Mouse (Mus musculus): ENCODE measurements around the gene Hdac1. TPM values are rescaled to one million over a fixed set of nuclear protein-coding genes. Genes with fewer than 3 reads are reported as not detected.
"Not testable (repeated sequence)": the region's sequence is repeated elsewhere in the genome, so short reads cannot be mapped to it uniquely, and the experiment has no call there.

Hdac1 gene
- polyA plus RNA-seq, 1 experiment from 2014 or later = 74.7 TPM

DNA sequence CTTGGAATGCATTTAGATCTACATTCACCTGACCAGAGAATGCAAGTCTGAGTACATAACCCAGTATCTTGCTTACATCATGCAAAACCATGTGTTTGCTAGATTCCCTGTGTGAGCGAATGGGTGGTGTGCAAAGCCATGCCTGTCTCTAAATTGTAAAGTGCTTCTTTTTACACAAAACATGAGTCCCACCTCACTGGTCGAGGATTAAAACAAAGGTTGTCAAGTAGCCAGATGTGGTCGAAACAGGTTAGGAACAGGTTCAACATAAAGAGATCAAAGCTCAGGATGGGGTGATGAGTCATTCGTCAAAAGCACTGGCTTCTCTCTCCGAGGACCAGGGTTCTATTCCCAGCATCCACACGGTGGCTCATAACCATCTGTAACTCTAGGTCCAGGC is 22.6 kb upstream of the Hdac1 start:
- no peak overlapping the region for H3K9ac ChIP-seq (ENCODE audit: low read depth, low read length)
- no peaks in the 10 kb centered on the region for H3K4me1 ChIP-seq (ENCODE audit: control insufficient read depth, insufficient read depth, low read length)
- no peaks in the 10 kb centered on the region for H3K27me3 ChIP-seq (ENCODE audit: control insufficient read depth, insufficient read depth, low read depth, low read length)
- H3K36me3 ChIP-seq (ENCODE audit: control insufficient read depth, insufficient read depth, low read length) = no peaks in the 10 kb centered on the region
- no peak overlapping the region for H3K4me3 ChIP-seq (ENCODE audit: low read depth, low read length)
- no peak overlapping the region for H3K27ac ChIP-seq (ENCODE audit: low read length)
- no peaks in the 10 kb centered on the region for H3K9me3 ChIP-seq (replicated peaks; ENCODE audit: control insufficient read depth, low read length, poor library complexity, severe bottlenecking)
- ATAC-seq = no peak
- WGBS = 87% methylated on average over 6 of the region's 6 CpGs
- H3K4me2 ChIP-seq (ENCODE audit: low read length) = no peak overlapping the region

DNA sequence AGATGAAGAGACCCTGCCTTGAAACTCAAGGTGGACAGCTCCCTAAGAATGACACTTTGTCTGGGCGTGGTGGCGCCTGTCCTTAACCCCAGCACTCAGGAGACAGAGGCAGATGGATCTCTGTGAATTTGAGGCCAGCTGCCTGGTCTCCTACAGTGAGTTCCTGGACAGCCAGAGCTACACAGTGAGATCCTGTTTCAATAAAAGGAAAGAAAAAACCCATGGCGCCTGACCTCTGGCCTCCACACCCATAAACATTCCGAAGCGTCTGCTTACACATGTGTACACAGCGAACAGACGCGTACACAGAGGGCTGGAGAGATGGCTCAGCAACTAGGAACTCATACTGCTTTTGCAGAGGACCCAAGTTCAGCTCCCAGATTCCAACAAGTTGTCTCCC is 21.2 kb upstream of the Hdac1 start:
- Histone ChIP-seq H3K9ac (ENCODE audit: low read depth, low read length) (no peak overlapping the region), H3K4me1 (ENCODE audit: control insufficient read depth, insufficient read depth, low read length) (no peaks in the 10 kb centered on the region), H3K27ac (ENCODE audit: low read length) (no peak overlapping the region), H3K9me3 (replicated peaks; ENCODE audit: control insufficient read depth, low read length, poor library complexity, severe bottlenecking) (no peaks in the 10 kb centered on the region), H3K36me3 (ENCODE audit: control insufficient read depth, insufficient read depth, low read length) (no peaks in the 10 kb centered on the region), H3K4me3 (ENCODE audit: low read depth, low read length) (no peak overlapping the region), H3K27me3 (ENCODE audit: control insufficient read depth, insufficient read depth, low read depth, low read length) (no peaks in the 10 kb centered on the region), H3K4me2 (ENCODE audit: low read length) (no peak overlapping the region)
- 73% methylated on average over 8 of the region's 8 CpGs for WGBS
- ATAC-seq = no peak

DNA sequence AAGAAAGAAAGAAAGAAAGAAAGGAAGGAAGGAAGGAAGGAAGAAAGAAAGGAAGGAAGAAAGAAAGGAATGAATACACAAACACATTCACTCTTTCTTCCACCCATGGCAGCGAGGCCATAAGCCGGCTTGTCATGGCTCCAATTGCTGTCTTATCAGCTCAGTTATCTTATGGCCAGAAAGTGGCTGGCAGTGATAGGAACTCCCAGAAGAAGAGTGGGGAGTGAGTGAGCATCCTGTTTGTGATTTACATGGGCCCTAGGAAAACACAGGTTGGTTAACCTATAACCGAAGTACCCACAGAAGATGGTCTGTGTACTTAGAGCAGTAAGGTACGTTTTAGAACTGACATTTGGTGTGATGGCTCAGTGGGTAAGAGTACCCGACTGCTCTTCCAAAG is 18.7 kb upstream of the Hdac1 start:
- Histone ChIP-seq H3K27ac (ENCODE audit: low read length) (no peak overlapping the region), H3K4me2 (ENCODE audit: low read length) (no peak overlapping the region), H3K4me1 (ENCODE audit: control insufficient read depth, insufficient read depth, low read length) (no peaks in the 10 kb centered on the region; the same call in 1 of the 2 replicates), H3K36me3 (ENCODE audit: control insufficient read depth, insufficient read depth, low read length) (no peaks in the 10 kb centered on the region), H3K9ac (ENCODE audit: low read depth, low read length) (no peak overlapping the region), H3K4me3 (ENCODE audit: low read depth, low read length) (no peak overlapping the region), H3K9me3 (replicated peaks; ENCODE audit: control insufficient read depth, low read length, poor library complexity, severe bottlenecking) (no peaks in the 10 kb centered on the region), H3K27me3 (ENCODE audit: control insufficient read depth, insufficient read depth, low read depth, low read length) (no peaks in the 10 kb centered on the region)
- ATAC-seq = no peak
- WGBS = 92% methylated on average over 5 of the region's 5 CpGs

DNA sequence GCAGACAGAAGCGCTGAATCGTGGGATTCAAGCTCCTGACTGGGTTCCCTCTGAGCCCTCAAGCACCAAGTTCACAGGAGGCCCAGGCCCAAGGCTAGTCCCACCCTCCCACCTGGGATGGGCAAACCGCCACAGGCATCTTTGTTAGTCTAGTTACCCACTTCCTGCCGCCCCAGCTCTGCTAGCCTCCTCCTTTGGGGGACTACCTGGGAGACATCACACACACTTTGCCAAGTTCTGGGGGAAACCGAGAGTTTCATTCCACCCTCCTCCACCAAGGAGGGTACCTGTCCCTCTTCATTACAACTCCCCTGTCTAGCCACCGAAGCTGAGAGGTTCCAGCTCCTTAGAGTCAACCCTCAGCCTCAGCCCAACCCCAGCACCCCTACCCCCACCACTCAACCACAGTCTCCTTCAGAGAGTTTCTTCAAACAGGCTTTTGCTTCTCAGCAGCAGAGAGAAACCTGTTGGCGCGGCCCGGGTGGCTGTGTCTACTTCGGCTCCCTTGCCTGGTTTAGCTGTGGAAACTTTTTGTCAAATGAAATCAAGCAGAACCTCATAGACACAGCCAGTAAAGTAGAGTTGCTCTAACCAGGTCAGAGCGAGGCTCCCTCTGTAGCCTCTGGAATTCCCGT is 15.9 kb upstream of the Hdac1 start:
- no peak overlapping the region for H3K9ac ChIP-seq (ENCODE audit: low read depth, low read length)
- H3K27me3 ChIP-seq (ENCODE audit: control insufficient read depth, insufficient read depth, low read depth, low read length) = no peaks in the 10 kb centered on the region
- WGBS = 85% methylated on average over 12 of the region's 12 CpGs
- no peaks in the 10 kb centered on the region for H3K9me3 ChIP-seq (replicated peaks; ENCODE audit: control insufficient read depth, low read length, poor library complexity, severe bottlenecking)
- no peak overlapping the region for H3K4me2 ChIP-seq (ENCODE audit: low read length)
- H3K36me3 ChIP-seq (ENCODE audit: control insufficient read depth, insufficient read depth, low read length) = no peaks in the 10 kb centered on the region
- no peak overlapping the region for H3K27ac ChIP-seq (ENCODE audit: low read length)
- H3K4me1 ChIP-seq (ENCODE audit: control insufficient read depth, insufficient read depth, low read length) = peaks cover 13% of the 10 kb centered on the region
- ATAC-seq = no peak
- H3K4me3 ChIP-seq (ENCODE audit: low read depth, low read length) = no peak overlapping the region

DNA sequence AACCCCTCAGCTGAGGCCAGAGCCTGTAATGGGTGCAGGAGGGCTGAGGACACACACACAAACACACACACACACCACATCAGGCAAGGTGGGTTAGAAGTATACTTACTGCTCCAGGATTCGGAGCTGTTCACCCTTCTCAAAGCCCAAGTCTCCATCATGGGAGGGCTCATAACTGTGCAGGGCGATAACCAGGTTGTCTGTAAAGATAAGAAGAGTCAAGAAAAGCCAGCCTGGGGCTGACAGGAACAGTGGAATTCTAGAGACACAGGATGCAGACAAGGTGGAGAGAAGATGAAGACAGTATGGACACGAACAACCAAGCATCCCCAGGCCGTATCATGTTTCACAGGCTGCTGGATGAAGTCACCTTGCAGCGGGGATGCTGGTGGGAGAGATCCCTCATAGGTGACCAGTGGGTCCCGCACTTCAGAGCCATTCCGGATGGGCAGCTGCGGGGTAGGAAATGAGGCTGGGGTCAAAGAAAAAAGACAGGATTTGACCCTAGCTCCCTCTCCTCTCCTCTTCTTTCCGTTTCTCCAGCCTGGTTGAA is 14.8 kb upstream of the Hdac1 start:
- H3K9me3 ChIP-seq (replicated peaks; ENCODE audit: control insufficient read depth, low read length, poor library complexity, severe bottlenecking) = no peaks in the 10 kb centered on the region
- H3K4me3 ChIP-seq (ENCODE audit: low read depth, low read length) = no peak overlapping the region
- H3K4me1 ChIP-seq (ENCODE audit: control insufficient read depth, insufficient read depth, low read length) = peaks cover 13% of the 10 kb centered on the region
- ATAC-seq = no peak
- H3K9ac ChIP-seq (ENCODE audit: low read depth, low read length) = peak overlapping the region; percentile 73; the same call in 1 of the 2 replicates
- H3K4me2 ChIP-seq (ENCODE audit: low read length) = peak overlapping the region; percentile 90
- 83% methylated on average over 9 of the region's 9 CpGs for WGBS
- H3K36me3 ChIP-seq (ENCODE audit: control insufficient read depth, insufficient read depth, low read length) = no peaks in the 10 kb centered on the region
- H3K27ac ChIP-seq (ENCODE audit: low read length) = no peak overlapping the region; the same call in 1 of the 2 replicates
- no peaks in the 10 kb centered on the region for H3K27me3 ChIP-seq (ENCODE audit: control insufficient read depth, insufficient read depth, low read depth, low read length)

DNA sequence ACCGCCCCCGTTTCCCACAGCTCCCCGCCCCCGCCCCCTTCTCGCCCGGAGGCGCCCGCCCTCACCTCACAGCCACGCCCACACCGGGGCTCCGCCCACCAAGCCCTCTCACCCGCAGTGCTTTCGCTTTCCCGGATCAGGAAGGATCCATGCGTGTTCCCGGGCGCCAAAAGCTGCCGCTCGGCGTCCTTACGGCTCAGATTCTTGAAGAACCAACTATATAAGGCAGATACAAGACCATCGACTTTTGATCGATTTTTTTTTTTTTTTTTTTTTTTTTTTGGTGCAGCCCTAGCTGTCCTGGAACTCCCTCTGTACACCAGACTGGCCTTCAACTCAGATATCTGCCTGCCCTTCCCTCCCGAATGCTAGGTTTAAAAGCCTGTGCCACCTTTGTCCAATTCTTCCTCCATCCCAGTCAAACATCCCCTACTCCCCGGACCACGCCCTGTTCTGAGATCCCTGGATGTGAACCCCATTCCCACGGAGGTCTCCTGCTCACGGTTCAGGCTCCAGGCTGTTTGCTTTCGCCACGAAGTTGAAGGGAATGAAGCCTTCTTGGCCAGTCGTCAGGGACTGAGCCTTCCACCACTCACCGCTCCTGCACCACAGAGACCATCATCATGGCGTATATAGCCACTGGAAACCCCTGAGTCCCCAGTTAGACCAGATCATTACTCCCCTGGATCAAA is 14.2 kb upstream of the Hdac1 start:
- WGBS = 8% methylated on average over 31 of the region's 33 CpGs
- Histone ChIP-seq H3K27me3 (ENCODE audit: control insufficient read depth, insufficient read depth, low read depth, low read length) (no peaks in the 10 kb centered on the region), H3K36me3 (ENCODE audit: control insufficient read depth, insufficient read depth, low read length) (no peaks in the 10 kb centered on the region), H3K4me3 (ENCODE audit: low read depth, low read length) (peak overlapping the region; percentile 54), H3K4me1 (ENCODE audit: control insufficient read depth, insufficient read depth, low read length) (peaks cover 13% of the 10 kb centered on the region), H3K9ac (ENCODE audit: low read depth, low read length) (peak overlapping the region; percentile 73), H3K4me2 (ENCODE audit: low read length) (peak overlapping the region; percentile 90), H3K27ac (ENCODE audit: low read length) (peak overlapping the region; percentile 83), H3K9me3 (replicated peaks; ENCODE audit: control insufficient read depth, low read length, poor library complexity, severe bottlenecking) (no peaks in the 10 kb centered on the region)
- ATAC-seq = peak; percentile 74

DNA sequence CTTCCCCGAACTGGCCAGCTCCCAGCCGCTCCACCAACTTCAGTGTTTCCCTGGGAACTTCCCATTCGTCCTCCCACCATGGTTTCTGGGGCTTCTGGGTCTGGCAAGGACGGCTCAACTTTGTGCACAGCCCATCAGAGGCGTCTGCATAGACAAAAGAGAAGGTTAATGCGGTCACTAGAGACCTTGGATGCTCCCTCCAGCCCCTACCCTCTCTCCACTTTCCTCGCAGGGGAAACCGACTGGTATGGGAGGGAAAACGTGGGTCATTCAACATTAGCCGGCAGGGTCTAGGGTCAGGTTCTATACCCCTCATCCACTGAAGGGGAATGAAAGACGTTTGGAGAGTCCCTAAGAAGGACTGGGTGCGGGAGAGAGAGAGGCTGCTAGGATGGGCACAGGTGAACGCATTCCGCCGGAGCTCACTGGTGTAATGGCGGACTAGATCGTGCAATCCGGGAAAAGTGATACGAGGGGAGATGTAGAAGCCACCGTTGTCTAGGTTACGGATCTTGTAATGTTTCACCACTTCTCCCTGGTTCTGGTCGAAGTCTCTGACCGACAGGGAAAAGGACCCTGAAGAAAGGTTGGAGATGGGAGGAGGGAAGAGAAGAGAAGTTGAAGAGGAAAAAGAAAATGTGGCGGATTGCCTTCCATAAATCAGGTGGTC is 13.5 kb upstream of the Hdac1 start:
- Histone ChIP-seq H3K4me3 (ENCODE audit: low read depth, low read length) (peak overlapping the region; percentile 54), H3K4me2 (ENCODE audit: low read length) (peak overlapping the region; percentile 90), H3K36me3 (ENCODE audit: control insufficient read depth, insufficient read depth, low read length) (no peaks in the 10 kb centered on the region), H3K9me3 (replicated peaks; ENCODE audit: control insufficient read depth, low read length, poor library complexity, severe bottlenecking) (no peaks in the 10 kb centered on the region), H3K27me3 (ENCODE audit: control insufficient read depth, insufficient read depth, low read depth, low read length) (no peaks in the 10 kb centered on the region), H3K27ac (ENCODE audit: low read length) (peak overlapping the region; percentile 83), H3K4me1 (ENCODE audit: control insufficient read depth, insufficient read depth, low read length) (peaks cover 13% of the 10 kb centered on the region), H3K9ac (ENCODE audit: low read depth, low read length) (peak overlapping the region; percentile 73)
- 1% methylated on average over 24 of the region's 24 CpGs for WGBS
- ATAC-seq = peak; percentile 80

DNA sequence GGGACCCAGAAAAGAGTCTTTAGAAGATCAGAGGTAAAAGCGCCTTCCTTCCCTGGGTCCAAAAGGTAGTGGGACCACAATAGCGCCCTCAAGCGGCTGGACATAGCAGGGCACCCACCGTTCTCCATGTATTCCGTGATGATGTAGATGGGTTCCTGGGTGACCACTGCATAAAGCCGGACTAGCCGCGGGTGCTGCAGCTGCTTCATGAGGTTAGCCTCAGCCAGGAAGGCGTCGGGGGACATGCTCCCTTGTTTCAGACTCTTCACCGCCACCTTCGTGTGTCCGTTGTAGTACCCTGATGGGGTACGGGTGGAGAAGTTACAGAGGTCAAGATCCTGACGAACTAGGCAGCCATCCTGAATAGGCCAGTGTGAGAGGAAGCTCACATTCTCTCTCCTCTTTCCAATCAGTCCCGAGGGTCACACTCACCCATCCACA is 12.9 kb upstream of the Hdac1 start:
- Histone ChIP-seq H3K27me3 (ENCODE audit: control insufficient read depth, insufficient read depth, low read depth, low read length) (no peaks in the 10 kb centered on the region), H3K4me2 (ENCODE audit: low read length) (peak overlapping the region; percentile 90), H3K4me1 (ENCODE audit: control insufficient read depth, insufficient read depth, low read length) (peaks cover 13% of the 10 kb centered on the region), H3K4me3 (ENCODE audit: low read depth, low read length) (peak overlapping the region; percentile 54), H3K9ac (ENCODE audit: low read depth, low read length) (peak overlapping the region; percentile 73), H3K27ac (ENCODE audit: low read length) (peak overlapping the region; percentile 83), H3K36me3 (ENCODE audit: control insufficient read depth, insufficient read depth, low read length) (no peaks in the 10 kb centered on the region), H3K9me3 (replicated peaks; ENCODE audit: control insufficient read depth, low read length, poor library complexity, severe bottlenecking) (no peaks in the 10 kb centered on the region)
- WGBS = 3% methylated on average over 16 of the region's 16 CpGs
- ATAC-seq = peak; percentile 66

DNA sequence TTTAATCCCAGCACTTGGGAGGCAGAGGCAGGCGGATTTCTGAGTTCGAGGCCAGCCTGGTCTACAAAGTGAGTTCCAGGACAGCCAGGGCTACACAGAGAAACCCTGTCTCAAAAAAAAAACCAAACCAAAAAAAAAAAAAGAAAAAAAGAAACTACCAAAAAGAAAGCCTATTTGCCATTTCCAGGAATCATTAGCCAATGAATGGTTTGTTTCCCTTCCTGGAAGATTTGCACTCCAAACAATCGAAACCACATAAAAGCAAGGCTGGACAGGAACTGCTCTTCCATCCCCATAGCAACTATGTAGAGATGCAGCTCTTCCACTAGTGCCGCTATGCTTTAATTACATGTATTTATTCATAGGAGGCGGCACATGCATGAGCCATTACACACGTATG is 12.0 kb upstream of the Hdac1 start:
- not testable (repeated sequence) for ATAC-seq; H3K27ac ChIP-seq (ENCODE audit: low read length); H3K36me3 ChIP-seq (ENCODE audit: control insufficient read depth, insufficient read depth, low read length); H3K4me3 ChIP-seq (ENCODE audit: low read depth, low read length); H3K27me3 ChIP-seq (ENCODE audit: control insufficient read depth, insufficient read depth, low read depth, low read length); H3K9ac ChIP-seq (ENCODE audit: low read depth, low read length); H3K9me3 ChIP-seq (replicated peaks; ENCODE audit: control insufficient read depth, low read length, poor library complexity, severe bottlenecking)
- Histone ChIP-seq H3K4me2 (ENCODE audit: low read length) (peak overlapping the region; percentile 90), H3K4me1 (ENCODE audit: control insufficient read depth, insufficient read depth, low read length) (peaks cover 13% of the 10 kb centered on the region)
- 47% methylated on average over 4 of the region's 6 CpGs for WGBS

All from midbrain, embryonic 16.5 days (tissue).